Mouse (Mus musculus) stomach, postnatal 0 days (tissue): ENCODE measurements around the gene Ghdc. TPM values are rescaled to one million over a fixed set of nuclear protein-coding genes. Genes with fewer than 3 reads are reported as not detected.
"Not testable (repeated sequence)": the region's sequence is repeated elsewhere in the genome, so short reads cannot be mapped to it uniquely, and the experiment has no call there.

ENCODE experiments used
- ATAC-seq: fragments of 200-750 bp; cut with Nextera tagmentation; 2 replicates; pipeline ENCODE4 v1.8.0; 2017; ENCODE audit not compliant: low FRiP score, low TSS enrichment
- DNase-seq: peaks from one replicate; pipeline ENCODE4 v3.0.0-alpha.2; 2016; ENCODE audit warnings: low spot score
- H3K27ac ChIP-seq: fragments of 300-500 bp; sonication (generic); replicated peaks from 2 replicates; pipeline ENCODE4 v1.5.1; 2014; ENCODE audit warnings: mild to moderate bottlenecking, control low read depth
- H3K27me3 ChIP-seq: fragments of 300-500 bp; sonication (generic); 2 replicates; pipeline ENCODE4 v1.6.1; 2014; ENCODE audit warnings: low read length; ENCODE audit not compliant: control insufficient read depth, insufficient read depth
- H3K36me3 ChIP-seq: fragments of 300-500 bp; sonication (generic); 2 replicates; pipeline ENCODE4 v1.6.1; 2014; ENCODE audit warnings: low read length, mixed read lengths; ENCODE audit not compliant: control insufficient read depth, insufficient read depth
- H3K4me1 ChIP-seq: fragments of 300-500 bp; sonication (generic); replicated peaks from 2 replicates; pipeline ENCODE4 v1.6.1; 2014; ENCODE audit warnings: antibody characterized with exemption; ENCODE audit not compliant: control insufficient read depth, insufficient read depth
- H3K4me2 ChIP-seq: fragments of 300-500 bp; sonication (generic); replicated peaks from 2 replicates; pipeline ENCODE4 v1.6.1; 2014; ENCODE audit warnings: low read depth, mild to moderate bottlenecking, control low read depth, moderate library complexity
- H3K4me3 ChIP-seq: fragments of 300-500 bp; sonication (generic); 2 replicates; pipeline ENCODE4 v1.5.1; 2014; ENCODE audit warnings: low read depth, low read length, control low read depth
- H3K9ac ChIP-seq: fragments of 300-500 bp; sonication (generic); 2 replicates; pipeline ENCODE4 v1.6.1; 2014; ENCODE audit warnings: mild to moderate bottlenecking, low read length, control low read depth, mixed read lengths
- H3K9me3 ChIP-seq: fragments of 300-500 bp; sonication (generic); 2 replicates; pipeline ENCODE4 v1.6.1; 2016; ENCODE audit warnings: low read length; ENCODE audit not compliant: control insufficient read depth
- CTCF ChIP-seq: IDR thresholded peaks from 2 replicates; pipeline ENCODE4 v1.5.1; 2016; ENCODE audit warnings: antibody characterized with exemption, low read depth, mild to moderate bottlenecking, moderate library complexity
- EP300 ChIP-seq: optimal IDR thresholded peaks from 2 replicates; pipeline ENCODE3; 2016; ENCODE audit warnings: antibody characterized with exemption
- WGBS: fragments of 180-500 bp; shearing (Covaris S2); extraction: QIAGEN DNeasy Blood & Tissue Kit; methylation state at CpG from one replicate; pipeline ENCODE4 v1.1.7; 2014; 5-methylcytosine and 5-hydroxymethylcytosine counted together
- polyA plus RNA-seq: library from polyadenylated mRNA; unstranded; fragments of >200 nt; fragmentation: Nextera tagmentation; extraction: Ambion mirVana; gene quantifications from 2 replicates; pipeline ENCODE4 v1.2.1, GENCODE M21; 2015

The Ghdc gene
- polyA plus RNA-seq, 1 experiment from 2014 or later = 3.9 TPM

DNA sequence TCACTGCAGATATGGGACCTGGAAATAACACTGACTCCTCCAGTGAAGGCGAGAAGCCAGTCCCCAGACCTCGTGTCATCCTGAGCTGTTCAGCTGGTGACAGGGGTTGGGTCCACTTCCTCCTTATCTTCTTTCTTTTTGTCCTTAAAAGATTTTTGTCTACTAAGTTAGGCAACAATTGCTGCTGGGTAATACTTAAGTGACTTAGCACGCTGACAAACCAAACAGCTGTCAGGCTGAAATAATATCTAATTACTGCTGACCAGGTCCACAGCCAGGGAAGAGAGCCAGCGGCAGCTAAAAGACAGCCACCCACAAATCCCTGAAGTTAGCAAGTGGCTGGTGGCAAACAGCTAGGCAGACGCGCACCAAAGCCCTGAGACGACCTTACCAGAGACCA lies 34.8 kb upstream of the Ghdc start:
- Histone ChIP-seq H3K4me2 (no peak overlapping the region), H3K36me3 (peaks cover 19% of the 10 kb centered on the region), H3K27me3 (no peaks in the 10 kb centered on the region), H3K27ac (no peak overlapping the region), H3K4me1 (no peaks in the 10 kb centered on the region), H3K4me3 (no peak overlapping the region), H3K9me3 (no peaks in the 10 kb centered on the region), H3K9ac (no peak overlapping the region)
- ATAC-seq (no peak), DNase-seq (no peak)
- WGBS = 68% methylated on average over 7 of the region's 7 CpGs
- TF ChIP-seq CTCF (no peak), EP300 (no peak)

DNA sequence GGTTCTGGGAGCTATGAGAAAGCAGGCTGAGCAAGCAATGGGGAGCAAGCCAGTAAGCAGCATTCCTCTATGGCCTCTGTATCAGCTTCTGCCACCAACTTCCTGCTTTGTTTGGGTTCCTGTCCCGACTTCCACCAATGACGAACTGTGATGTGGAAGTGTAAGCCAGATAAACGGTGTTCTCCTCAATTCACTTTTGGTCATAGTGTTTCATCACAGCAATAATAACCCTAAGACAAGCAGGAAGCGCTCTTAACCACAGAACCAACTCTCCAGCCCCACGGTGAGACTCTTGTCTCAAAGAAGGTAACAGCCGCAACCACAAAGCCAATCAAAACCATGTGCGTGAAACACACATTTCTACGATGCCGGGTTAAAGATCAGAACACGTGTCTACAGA lies 33.7 kb upstream of the Ghdc start:
- no peak for DNase-seq
- Histone ChIP-seq H3K4me3 (no peak overlapping the region), H3K36me3 (peaks cover 19% of the 10 kb centered on the region), H3K9me3 (no peaks in the 10 kb centered on the region), H3K27ac (no peak overlapping the region), H3K4me1 (no peaks in the 10 kb centered on the region), H3K4me2 (no peak overlapping the region), H3K27me3 (no peaks in the 10 kb centered on the region), H3K9ac (no peak overlapping the region)
- no peak for TF ChIP-seq CTCF
- 94% methylated on average over 10 of the region's 10 CpGs for WGBS
- no peak for ATAC-seq

DNA sequence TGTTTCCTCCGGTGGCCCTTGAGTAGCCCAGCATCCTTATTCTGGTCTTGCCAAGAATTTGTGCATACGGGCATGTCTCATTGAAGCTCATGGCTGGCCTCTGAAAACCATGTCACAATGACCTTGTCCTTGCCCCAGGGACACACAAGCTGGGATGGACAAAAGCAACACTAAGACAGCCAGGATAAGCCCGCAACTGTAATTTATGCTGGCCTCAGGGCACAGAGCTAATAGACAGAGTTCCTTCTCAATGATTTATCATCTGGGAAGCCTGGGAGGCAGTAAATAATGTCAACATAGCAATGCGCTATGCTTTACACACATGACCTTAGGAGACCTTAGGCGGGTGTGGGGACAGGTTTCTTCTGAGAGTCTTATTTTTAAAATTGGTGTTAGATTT lies 28.7 kb upstream of the Ghdc start:
- no peaks in the 10 kb centered on the region for H3K4me1 ChIP-seq
- no peak overlapping the region for H3K9ac ChIP-seq
- H3K9me3 ChIP-seq = no peaks in the 10 kb centered on the region
- H3K27ac ChIP-seq = no peak overlapping the region
- ATAC-seq (no peak), DNase-seq (no peak)
- no peaks in the 10 kb centered on the region for H3K27me3 ChIP-seq
- 69% methylated on average over 5 of the region's 5 CpGs for WGBS
- H3K36me3 ChIP-seq = peaks cover 10% of the 10 kb centered on the region
- no peak overlapping the region for H3K4me2 ChIP-seq
- TF ChIP-seq CTCF (no peak), EP300 (no peak)
- H3K4me3 ChIP-seq = no peak overlapping the region

DNA sequence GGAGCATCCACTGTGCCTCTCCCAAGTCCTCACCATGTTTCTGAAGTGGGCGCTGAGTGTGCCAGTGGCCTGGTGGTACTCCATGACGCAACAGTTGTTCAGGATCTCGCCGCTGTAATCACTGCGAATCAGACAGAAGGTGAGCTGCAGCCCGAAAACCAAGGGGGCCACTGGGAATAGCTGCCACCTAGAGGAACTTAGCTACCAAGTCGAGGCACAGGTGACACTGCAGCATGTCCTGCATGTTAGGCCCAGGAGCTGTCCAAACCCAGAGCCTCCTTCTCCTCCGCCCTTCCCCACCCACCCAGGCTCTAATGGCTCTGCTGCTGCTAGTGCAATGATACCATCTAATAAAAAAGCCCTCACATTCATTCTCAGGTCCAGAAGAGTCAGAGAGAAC lies 25.8 kb upstream of the Ghdc start:
- no peak for DNase-seq
- ATAC-seq = no peak
- no peak for TF ChIP-seq EP300
- no peak for TF ChIP-seq CTCF
- Histone ChIP-seq H3K4me1 (no peaks in the 10 kb centered on the region), H3K27ac (no peak overlapping the region), H3K4me2 (no peak overlapping the region), H3K4me3 (no peak overlapping the region), H3K9ac (no peak overlapping the region), H3K36me3 (peaks cover 6% of the 10 kb centered on the region), H3K9me3 (no peaks in the 10 kb centered on the region), H3K27me3 (no peaks in the 10 kb centered on the region)
- 74% methylated on average over 8 of the region's 8 CpGs for WGBS

DNA sequence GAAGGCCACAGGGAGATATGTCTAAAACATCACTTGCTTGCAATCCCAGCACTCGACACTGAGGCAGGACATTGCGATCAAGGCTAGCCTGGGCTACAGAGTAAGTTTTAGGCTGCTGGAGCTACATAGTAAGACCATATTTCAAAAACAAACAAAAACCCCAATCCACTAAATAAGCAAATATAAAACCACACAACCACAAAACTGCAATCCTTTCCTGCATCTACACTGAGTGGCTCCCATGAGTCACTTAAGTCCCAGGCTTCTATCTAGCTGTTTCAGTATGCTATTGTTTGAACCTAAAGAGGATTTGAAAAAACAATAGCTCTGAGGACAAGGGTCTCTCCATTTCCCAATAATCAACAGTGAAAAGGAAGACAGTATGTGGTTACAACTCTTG lies 24.6 kb upstream of the Ghdc start:
- no peak for DNase-seq
- Histone ChIP-seq H3K27me3 (no peaks in the 10 kb centered on the region), H3K4me1 (no peaks in the 10 kb centered on the region), H3K9me3 (no peaks in the 10 kb centered on the region), H3K27ac (no peak overlapping the region), H3K36me3 (peaks cover 3% of the 10 kb centered on the region), H3K4me2 (no peak overlapping the region), H3K9ac (no peak overlapping the region), H3K4me3 (no peak overlapping the region)
- WGBS = 84% methylated on average over 2 of the region's 2 CpGs
- TF ChIP-seq EP300 (no peak), CTCF (no peak)
- no peak for ATAC-seq

DNA sequence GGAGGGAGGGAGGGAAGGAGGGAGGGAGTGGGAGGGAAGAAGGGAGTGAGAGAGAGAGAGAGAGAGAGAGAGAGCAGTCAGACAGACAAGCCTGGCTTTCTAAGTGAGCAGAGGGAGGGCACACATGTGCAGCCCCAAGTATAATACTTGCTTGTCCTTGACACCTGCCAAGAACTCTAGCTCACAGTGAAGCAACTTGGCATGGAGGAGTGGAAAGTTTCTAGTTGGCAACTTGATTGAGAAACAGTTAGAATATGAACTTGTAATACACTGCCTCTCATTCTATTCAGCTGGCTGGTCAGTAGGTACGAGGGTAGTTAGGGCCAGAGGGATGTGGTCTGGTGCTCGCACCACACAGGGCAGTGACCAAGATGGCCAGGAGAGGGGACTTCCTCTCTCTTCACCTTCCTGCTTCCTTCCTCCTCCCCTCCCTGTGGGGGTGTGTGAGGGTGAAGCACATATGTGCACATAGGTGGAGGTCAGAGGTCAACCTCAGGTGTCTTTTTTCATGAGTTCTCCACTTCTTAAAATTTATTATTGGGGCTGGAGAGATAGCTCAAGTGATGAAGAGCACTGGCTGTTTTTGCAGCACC lies 20.8 kb upstream of the Ghdc start:
- H3K36me3 ChIP-seq = peaks cover 9% of the 10 kb centered on the region
- no peak overlapping the region for H3K4me2 ChIP-seq
- no peak for DNase-seq
- no peak overlapping the region for H3K9ac ChIP-seq
- no peak overlapping the region for H3K4me3 ChIP-seq
- TF ChIP-seq EP300 = no peak
- no peak for TF ChIP-seq CTCF
- H3K27me3 ChIP-seq = no peaks in the 10 kb centered on the region
- WGBS = 70% methylated on average over 2 of the region's 2 CpGs
- H3K9me3 ChIP-seq = no peaks in the 10 kb centered on the region
- 0 out of 2 replicates have a peak, but pooled peaks have one; percentile 32 for ATAC-seq
- H3K4me1 ChIP-seq = no peaks in the 10 kb centered on the region
- no peak overlapping the region for H3K27ac ChIP-seq

DNA sequence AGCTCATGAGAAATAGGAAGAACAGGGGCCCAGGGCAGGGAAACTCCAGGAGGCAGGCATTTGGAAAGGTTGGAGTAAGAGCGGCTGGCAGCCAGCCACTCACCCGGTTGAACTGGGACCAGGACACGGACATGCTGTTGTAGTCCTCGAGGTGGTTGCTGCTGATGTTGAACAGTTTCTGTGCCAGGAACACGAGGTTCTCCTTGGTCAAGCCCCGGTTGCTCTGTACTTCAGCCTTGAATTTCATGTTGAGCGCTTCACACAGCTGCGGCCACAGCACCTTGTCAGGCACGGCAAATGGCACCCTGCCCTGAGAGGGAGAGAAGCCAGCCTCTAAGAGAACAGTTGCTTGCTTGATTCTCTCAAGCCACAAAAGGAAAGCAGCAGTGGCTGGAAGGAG lies 19.9 kb upstream of the Ghdc start:
- DNase-seq, H3K36me3 ChIP-seq: not testable (repeated sequence)

More for the DNA sequence above, 19.9 kb upstream of the Ghdc start:
- not testable (repeated sequence) for H3K4me1 ChIP-seq, H3K9me3 ChIP-seq, H3K9ac ChIP-seq, H3K4me3 ChIP-seq, ATAC-seq, H3K4me2 ChIP-seq, H3K27ac ChIP-seq, H3K27me3 ChIP-seq
- whole genome bisulfite sequencing = 85% methylated on average over 9 of the region's 9 CpGs
